Mouse (Mus musculus): ENCODE data around the gene Myh14. TPM values are rescaled to one million over a fixed set of nuclear protein-coding genes. Genes with fewer than 3 reads are reported as not detected.

Myh14 gene
- total and polyA plus RNA-seq, 3 experiments: 0.09 to 1.5 (median 0.60) TPM

DNA sequence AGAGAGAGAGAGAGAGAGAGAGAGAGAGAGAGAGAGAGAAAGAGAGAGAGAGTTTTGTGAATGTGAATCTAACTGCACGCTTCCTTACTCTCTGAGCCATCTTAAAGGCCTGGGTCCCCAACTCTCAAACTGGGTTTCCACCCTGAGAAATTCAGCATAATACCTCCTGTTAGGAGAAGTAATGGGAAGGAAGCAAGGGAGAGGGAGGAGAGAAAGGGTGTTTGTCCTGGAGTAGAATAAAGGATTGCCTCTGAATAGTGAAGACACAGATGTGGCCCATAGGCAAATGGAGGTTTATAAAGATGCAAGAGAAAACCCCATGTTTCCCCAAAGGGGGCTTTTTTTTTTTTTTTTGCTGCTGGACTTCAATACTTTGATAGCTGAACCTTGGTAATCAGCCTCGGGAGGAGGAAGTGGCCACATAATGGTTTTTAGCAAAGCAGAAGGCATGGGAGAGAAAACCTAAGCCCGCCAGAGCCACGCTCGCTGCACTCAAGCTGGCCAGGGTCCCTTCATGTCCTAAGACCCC is 97.6 kb downstream of the Myh14 start:
- Histone ChIP-seq H3K4me1 (ENCODE audit: control insufficient read depth in 1 of 2, insufficient read depth in 2 of 2) (peaks cover 12 to 43% of the 10 kb centered on the region in 2 experiments), H3K4me2 (ENCODE audit: insufficient read depth, low read depth, poor library complexity, severe bottlenecking) (peak overlapping the region; percentile 86), H3K79me2 (replicated peaks; ENCODE audit: control insufficient read depth, extremely low read depth, insufficient read depth, poor library complexity, severe bottlenecking) (peaks cover 16% of the 10 kb centered on the region), H3K9me3 (replicated peaks; ENCODE audit: low read length) (peaks cover 15% of the 10 kb centered on the region), H3K4me3 (replicated peaks in 1 of 3; ENCODE audit: low read depth in 2 of 3, low read length in 2 of 3, poor library complexity in 1 of 3) (peak overlapping the region; percentile 54 to 67 (median 57)), H3K36me3 (replicated peaks in 1 of 2; ENCODE audit: control insufficient read depth in 1 of 2, insufficient read depth in 1 of 2, low read length in 1 of 2) (peaks cover 7 to 20% of the 10 kb centered on the region in 2 experiments), H3K9ac (ENCODE audit: insufficient read depth, low read depth) (peak overlapping the region; percentile 64), H3K27me3 (replicated peaks) (no peaks in the 10 kb centered on the region), H3K27ac (ENCODE audit: insufficient read depth, low read depth) (peak overlapping the region; percentile 83)
- dilution Hi-C loops (cut with MboI; ENCODE audit: extremely low pct_ligation_motif_present, extremely low pct_unique_long_range_greater_than_20kb, low sequenced_read_pairs) (no loop called here), in situ Hi-C loops (cut with MboI; ENCODE audit: low pct_ligation_motif_present, low pct_unique_long_range_greater_than_20kb, low sequenced_read_pairs) (no loop called here)
- TF ChIP-seq ZNF384 (IDR thresholded peaks at IDR 0.05; ENCODE audit: low read depth, low read length) (peak; percentile 92), GABPA (IDR thresholded peaks at IDR 0.05; ENCODE audit: insufficient replicate concordance, low read depth, low read length) (no peak)
- no peak for DNase-seq (ENCODE audit: extremely low read depth)

DNA sequence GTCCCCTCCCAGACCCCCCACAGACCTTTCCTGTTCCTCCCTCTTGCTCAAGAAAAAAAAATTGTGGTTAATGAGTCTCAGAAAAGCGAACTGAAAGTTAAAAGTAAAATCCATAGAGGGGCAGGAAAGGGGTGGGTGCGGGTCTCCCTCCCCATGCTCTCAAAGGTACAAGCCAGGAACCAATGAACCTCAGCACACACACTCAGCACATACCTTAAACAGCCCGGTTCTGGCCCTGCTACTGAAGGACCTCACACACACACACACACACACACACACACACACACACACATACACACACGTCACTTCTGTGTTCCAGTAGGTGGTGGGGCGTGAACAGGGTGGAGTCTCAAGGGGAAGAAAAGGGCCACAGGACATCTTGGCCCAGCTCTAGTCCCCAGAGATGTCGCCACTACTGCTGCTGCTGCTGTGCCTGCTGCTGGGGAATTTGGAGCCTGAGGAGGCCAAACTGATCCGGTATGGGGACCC is 98.4 kb downstream of the Myh14 start, which contains the start of gene Napsa:
Napsa (plus strand) TSS at position 168 of the 489 bp plus-strand sequence.
- DNase-seq (ENCODE audit: extremely low read depth): peak; percentile 93
- in situ Hi-C loops (cut with MboI; ENCODE audit: low pct_ligation_motif_present, low pct_unique_long_range_greater_than_20kb, low sequenced_read_pairs): no loop called here
- TF ChIP-seq BHLHE40 (IDR thresholded peaks at IDR 0.05; ENCODE audit: low read depth, low read length) (peak; percentile 70), POLR2AphosphoS2 (IDR thresholded peaks at IDR 0.05; ENCODE audit: low read depth, low read length) (no peak), JUND (conservative IDR thresholded peaks at IDR 0.05; ENCODE audit: low read depth, low read length) (no peak; the same call in 1 of the 2 replicates), MAFK (IDR thresholded peaks at IDR 0.05; ENCODE audit: insufficient replicate concordance, low read length) (peak; percentile 56; the same call in 1 of the 2 replicates), ETS1 (conservative IDR thresholded peaks at IDR 0.05; ENCODE audit: low read depth, low read length) (peak; percentile 75), TCF12 (IDR thresholded peaks at IDR 0.05; ENCODE audit: low read depth, low read length) (peak; percentile 79; the same call in 1 of the 2 replicates), KAT2A (IDR thresholded peaks at IDR 0.05; ENCODE audit: insufficient replicate concordance, low read length) (no peak), JUN (IDR thresholded peaks at IDR 0.05; ENCODE audit: insufficient read depth, low read depth, low read length) (peak; percentile 10; the same call in 1 of the 2 replicates), EP300 (IDR thresholded peaks at IDR 0.05; ENCODE audit: low read length) (peak; percentile 93), ZC3H11A (IDR thresholded peaks at IDR 0.05; ENCODE audit: low read depth, low read length) (no peak), GABPA (IDR thresholded peaks at IDR 0.05; ENCODE audit: insufficient replicate concordance, low read depth, low read length) (no peak), RAD21 (IDR thresholded peaks at IDR 0.05; ENCODE audit: low read depth, low read length) (no peak), CHD2 (IDR thresholded peaks at IDR 0.05; ENCODE audit: low read length) (peak; percentile 78), MAZ (IDR thresholded peaks at IDR 0.05; ENCODE audit: low read depth, low read length) (peak; percentile 93), IRF4 (IDR thresholded peaks at IDR 0.05; ENCODE audit: low read depth, low read length) (peak; percentile 98), MEF2A (IDR thresholded peaks at IDR 0.05; ENCODE audit: borderline replicate concordance, low read depth, low read length) (peak; percentile 78; the same call in 1 of the 2 replicates), SIN3A (IDR thresholded peaks at IDR 0.05; ENCODE audit: low read length) (peak; percentile 85), MYC (IDR thresholded peaks at IDR 0.05; ENCODE audit: low read depth, low read length) (no peak), SMC3 (IDR thresholded peaks at IDR 0.05; ENCODE audit: low read depth, low read length) (0 out of 2 replicates have a peak, but pooled peaks have one; percentile 5), ZKSCAN1 (IDR thresholded peaks at IDR 0.05; ENCODE audit: borderline replicate concordance, low read depth, low read length) (no peak), USF1 (IDR thresholded peaks at IDR 0.05; ENCODE audit: low read depth, low read length) (no peak), UBTF (IDR thresholded peaks at IDR 0.05; ENCODE audit: low read depth, low read length) (no peak), NELFE (IDR thresholded peaks at IDR 0.05; ENCODE audit: low read depth, low read length) (peak; percentile 74), USF2 (conservative IDR thresholded peaks at IDR 0.05; ENCODE audit: low read depth, low read length) (no peak), NRF1 (IDR thresholded peaks at IDR 0.05; ENCODE audit: low read depth, low read length) (peak; percentile 16; the same call in 1 of the 2 replicates), ELF1 (IDR thresholded peaks at IDR 0.05; ENCODE audit: low read depth, low read length) (no peak; the same call in 1 of the 2 replicates), MXI1 (IDR thresholded peaks at IDR 0.05; ENCODE audit: low read depth, low read length) (peak; percentile 51; the same call in 1 of the 2 replicates), TBP (conservative IDR thresholded peaks at IDR 0.05; ENCODE audit: low read depth, low read length) (peak; percentile 76; the same call in 1 of the 2 replicates), MAX (IDR thresholded peaks at IDR 0.05; ENCODE audit: low read length) (no peak), PAX5 (IDR thresholded peaks at IDR 0.05; ENCODE audit: low read length) (no peak)

More for the DNA sequence above, 98.4 kb downstream of the Myh14 start, which contains the start of gene Napsa:
- Histone ChIP-seq H3K4me1 (ENCODE audit: control insufficient read depth in 1 of 2, insufficient read depth in 2 of 2) (peaks cover 12 to 43% of the 10 kb centered on the region in 2 experiments), H3K4me3 (replicated peaks in 1 of 3; ENCODE audit: low read depth in 2 of 3, low read length in 2 of 3, poor library complexity in 1 of 3) (peak within 1 kb of the TSS; percentile 54 to 67 (median 57)), H3K9me3 (replicated peaks; ENCODE audit: low read length) (peaks cover 9% of the 10 kb centered on the region), H3K9ac (ENCODE audit: insufficient read depth, low read depth) (peak within 1 kb of the TSS; percentile 91), H3K4me2 (ENCODE audit: insufficient read depth, low read depth, poor library complexity, severe bottlenecking) (peak within 1 kb of the TSS; percentile 93), H3K36me3 (replicated peaks in 1 of 2; ENCODE audit: control insufficient read depth in 1 of 2, insufficient read depth in 1 of 2, low read length in 1 of 2) (peaks cover under 1 to 13% of the 10 kb centered on the region in 2 experiments), H3K27me3 (replicated peaks) (no peaks in the 10 kb centered on the region), H3K27ac (ENCODE audit: insufficient read depth, low read depth) (peak within 1 kb of the TSS; percentile 83), H3K79me2 (replicated peaks; ENCODE audit: control insufficient read depth, extremely low read depth, insufficient read depth, poor library complexity, severe bottlenecking) (peaks cover 16% of the 10 kb centered on the region)
- dilution Hi-C loops (cut with MboI; ENCODE audit: extremely low pct_ligation_motif_present, extremely low pct_unique_long_range_greater_than_20kb, low sequenced_read_pairs): no loop called here

Measured in CH12.LX (cell line).